Mouse (Mus musculus) MEL (cell line): ENCODE results near the gene Gclc. TPM values are rescaled to one million over a fixed set of nuclear protein-coding genes. Genes with fewer than 3 reads are reported as not detected.

ENCODE experiments used
- DNase-seq: peaks from one replicate; pipeline ENCODE4 v3.0.0; 2011; ENCODE audit warnings: low read depth, low spot score
- H3K27ac ChIP-seq: 2 replicates; pipeline ENCODE4 v1.5.1; 2012; ENCODE audit warnings: low read depth, mild to moderate bottlenecking, control low read depth, low read length, moderate library complexity; ENCODE audit not compliant: control insufficient read depth
- H3K27me3 ChIP-seq, 2 experiments: fragments of 150-350 bp in 1 of 2; sonication (generic) in 1 of 2; 2 replicates each; pipeline ENCODE4 v1.6.1; 2012; ENCODE audit warnings: low read length in 2 of 2, mild to moderate bottlenecking in 2 of 2, improper control_type of control experiment in 1 of 2, moderate library complexity in 1 of 2; ENCODE audit not compliant: insufficient read depth in 2 of 2, control insufficient read depth in 1 of 2
- H3K36me3 ChIP-seq, 2 experiments: 2 replicates each; pipeline ENCODE4 v1.6.1; 2012 to 2014; ENCODE audit warnings: low read length in 2 of 2, improper control_type of control experiment in 1 of 2, inconsistent platforms in 1 of 2, mild to moderate bottlenecking in 1 of 2; ENCODE audit not compliant: insufficient read depth in 2 of 2, control insufficient read depth in 1 of 2
- H3K4me1 ChIP-seq, 2 experiments: fragments of 150-350 bp in 1 of 2; sonication (generic) in 1 of 2; 2 replicates each; pipeline ENCODE4 v1.6.1; 2012; ENCODE audit warnings: low read length in 2 of 2, improper control_type of control experiment in 1 of 2, mild to moderate bottlenecking in 1 of 2; ENCODE audit not compliant: insufficient read depth in 2 of 2, control insufficient read depth in 1 of 2
- H3K4me3 ChIP-seq, 2 experiments: fragments of 150-350 bp in 1 of 2; sonication (generic) in 1 of 2; 2 replicates each; pipeline ENCODE4 v1.5.1; 2012; ENCODE audit warnings: low read depth in 2 of 2, low read length in 2 of 2, mild to moderate bottlenecking in 2 of 2, moderate library complexity in 2 of 2, control low read depth in 1 of 2, improper control_type of control experiment in 1 of 2; ENCODE audit not compliant: control insufficient read depth in 1 of 2, insufficient read depth in 1 of 2
- H3K79me2 ChIP-seq: 2 replicates; pipeline ENCODE4 v1.6.1; 2012; ENCODE audit warnings: mild to moderate bottlenecking, low read length, moderate library complexity; ENCODE audit not compliant: control insufficient read depth, poor library complexity, insufficient read depth
- H3K9ac ChIP-seq: 2 replicates; pipeline ENCODE4 v1.6.1; 2012; ENCODE audit warnings: low read depth, mild to moderate bottlenecking, control low read depth, low read length, moderate library complexity; ENCODE audit not compliant: control insufficient read depth, poor library complexity, severe bottlenecking
- H3K9me3 ChIP-seq: fragments of 150-350 bp; sonication (generic); replicated peaks from 2 replicates; pipeline ENCODE4 v1.6.1; 2012; ENCODE audit warnings: mild to moderate bottlenecking, low read length, improper control_type of control experiment, moderate library complexity; ENCODE audit not compliant: insufficient read depth
- BHLHE40 ChIP-seq: IDR thresholded peaks from 2 replicates; pipeline ENCODE4 v1.6.1; 2012; ENCODE audit warnings: low read depth, mild to moderate bottlenecking, inconsistent platforms, low read length, improper control_type of control experiment, borderline replicate concordance
- CHD1 ChIP-seq: IDR thresholded peaks from 2 replicates; pipeline ENCODE4 v1.6.1; 2012; ENCODE audit warnings: low read depth, mild to moderate bottlenecking, inconsistent platforms, low read length, improper control_type of control experiment
- E2F4 ChIP-seq: IDR thresholded peaks from 2 replicates; pipeline ENCODE4 v1.6.1; 2011; ENCODE audit warnings: low read depth, low read length, improper control_type of control experiment, borderline replicate concordance
- EP300 ChIP-seq, 2 experiments: IDR thresholded peaks; 2 replicates each; pipeline ENCODE4 v1.6.1; 2011; ENCODE audit warnings: improper control_type of control experiment in 2 of 2, low read length in 2 of 2, low read depth in 1 of 2, mild to moderate bottlenecking in 1 of 2
- GABPA ChIP-seq: IDR thresholded peaks from 2 replicates; pipeline ENCODE4 v1.6.1; 2012; ENCODE audit warnings: low read depth, mild to moderate bottlenecking, inconsistent platforms, low read length, improper control_type of control experiment, moderate library complexity
- GATA1 ChIP-seq: IDR thresholded peaks from 2 replicates; pipeline ENCODE4 v1.6.1; 2011; ENCODE audit warnings: low read depth, low read length, improper control_type of control experiment
- JUND ChIP-seq: IDR thresholded peaks from 2 replicates; pipeline ENCODE4 v1.6.1; 2011; ENCODE audit warnings: low read depth, mild to moderate bottlenecking, improper control_type of control experiment, low read length
- MAZ ChIP-seq: IDR thresholded peaks from 2 replicates; pipeline ENCODE4 v1.6.1; 2012; ENCODE audit warnings: low read depth, mild to moderate bottlenecking, inconsistent platforms, low read length, improper control_type of control experiment
- MEF2A ChIP-seq: IDR thresholded peaks from 2 replicates; pipeline ENCODE4 v1.6.1; 2014; ENCODE audit warnings: low read depth, mild to moderate bottlenecking, inconsistent platforms, low read length, improper control_type of control experiment; ENCODE audit not compliant: poor library complexity, insufficient replicate concordance, severe bottlenecking; ENCODE audit errors: extremely low read depth
- MXI1 ChIP-seq: IDR thresholded peaks from 2 replicates; pipeline ENCODE4 v1.6.1; 2011; ENCODE audit warnings: mild to moderate bottlenecking, low read depth, low read length, improper control_type of control experiment
- MYB ChIP-seq: IDR thresholded peaks from 2 replicates; pipeline ENCODE4 v1.6.1; 2011; ENCODE audit warnings: mild to moderate bottlenecking, low read depth, low read length, improper control_type of control experiment
- MYC ChIP-seq: IDR thresholded peaks from 2 replicates; pipeline ENCODE4 v1.6.1; 2011; ENCODE audit warnings: low read depth, mild to moderate bottlenecking, low read length, improper control_type of control experiment, moderate library complexity
- NELFE ChIP-seq: IDR thresholded peaks from 2 replicates; pipeline ENCODE4 v1.6.1; 2011; ENCODE audit warnings: low read depth, low read length, improper control_type of control experiment
- POLR2A ChIP-seq, 2 experiments: IDR thresholded peaks; 2 replicates each; pipeline ENCODE4 v1.6.1; 2011 to 2012; ENCODE audit warnings: low read length in 2 of 2, mild to moderate bottlenecking in 2 of 2, control low read depth in 1 of 2, improper control_type of control experiment in 1 of 2, low read depth in 1 of 2, moderate library complexity in 1 of 2; ENCODE audit not compliant: control insufficient read depth in 1 of 2, insufficient read depth in 1 of 2, poor library complexity in 1 of 2
- POLR2AphosphoS5 ChIP-seq: IDR thresholded peaks from 2 replicates; pipeline ENCODE4 v1.6.1; 2012; ENCODE audit warnings: low read depth, borderline replicate concordance, mild to moderate bottlenecking, inconsistent platforms, low read length, moderate library complexity, mixed read lengths
- RCOR1 ChIP-seq: IDR thresholded peaks from 2 replicates; pipeline ENCODE4 v1.6.1; 2012; ENCODE audit warnings: low read depth, mild to moderate bottlenecking, inconsistent platforms, low read length, improper control_type of control experiment
- SMC3 ChIP-seq: IDR thresholded peaks from 2 replicates; pipeline ENCODE4 v1.6.1; 2011; ENCODE audit warnings: low read depth, low read length, improper control_type of control experiment
- TAL1 ChIP-seq: IDR thresholded peaks from 2 replicates; pipeline ENCODE4 v1.6.1; 2012; ENCODE audit warnings: mild to moderate bottlenecking, inconsistent platforms, low read length, moderate library complexity, mixed read lengths
- TBP ChIP-seq: IDR thresholded peaks from 2 replicates; pipeline ENCODE4 v1.8.0; 2011; ENCODE audit warnings: low read depth, low read length, improper control_type of control experiment
- UBTF ChIP-seq: IDR thresholded peaks from 2 replicates; pipeline ENCODE4 v1.6.1; 2012; ENCODE audit warnings: low read depth, mild to moderate bottlenecking, inconsistent platforms, low read length, improper control_type of control experiment, moderate library complexity, borderline replicate concordance; ENCODE audit not compliant: insufficient read depth
- ZKSCAN1 ChIP-seq: IDR thresholded peaks from 2 replicates; pipeline ENCODE4 v1.6.1; 2012; ENCODE audit warnings: low read depth, mild to moderate bottlenecking, inconsistent platforms, low read length, improper control_type of control experiment, moderate library complexity
- ZNF384 ChIP-seq: IDR thresholded peaks from 2 replicates; pipeline ENCODE4 v1.6.1; 2012; ENCODE audit warnings: low read depth, mild to moderate bottlenecking, inconsistent platforms, low read length, improper control_type of control experiment
- polyA plus RNA-seq, 2 experiments: library from polyadenylated mRNA; stranded (reverse) in 1 of 2; unstranded in 1 of 2; fragments of >175 nt in 1 of 2; fragments of >200 nt in 1 of 2; gene quantifications; 2 replicates each; pipeline versions ENCODE4 v1.2.1 to v1.2.4; 2012; ENCODE audit warnings: low replicate concordance in 2 of 2, low read depth in 1 of 2; ENCODE audit not compliant: insufficient read length in 2 of 2, insufficient read depth in 1 of 2, missing spikeins in 1 of 2
- total RNA-seq: library from RNA; depleted of rRNA; stranded (reverse); fragments of 300-350 nt; gene quantifications from 2 replicates; pipeline ENCODE4 v1.2.3, GENCODE M21; 2012

Gene Gclc
- total and polyA plus RNA-seq, 3 experiments = 22.6 to 84.8 (median 50.4) TPM

DNA sequence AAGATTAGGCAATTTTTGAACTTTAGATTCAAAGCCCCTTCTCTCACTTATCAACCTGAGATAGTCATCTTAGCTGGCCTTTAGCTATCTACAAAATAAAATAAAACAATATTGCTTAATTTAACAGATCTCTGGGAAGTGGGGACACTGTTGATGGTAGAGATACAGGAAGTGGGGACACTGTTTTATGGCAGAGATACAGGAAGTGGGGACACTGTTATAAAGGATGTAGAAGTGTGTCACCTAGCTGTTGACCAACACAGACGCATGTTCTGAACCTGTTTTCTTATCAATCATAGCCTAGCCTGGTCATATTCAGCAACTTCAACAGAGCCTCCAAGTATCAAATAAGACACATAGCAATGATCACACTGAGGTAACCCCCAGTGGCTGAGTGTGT, 38.3 kb upstream of the Gclc start:
- no peak for DNase-seq
- Histone ChIP-seq H3K4me3 (no peak overlapping the region), H3K27ac (no peak overlapping the region), H3K79me2 (no peaks in the 10 kb centered on the region), H3K9ac (no peak overlapping the region), H3K36me3 (peaks cover 0 to 2% of the 10 kb centered on the region in 2 experiments; a peak in 1 of 4 replicates), H3K9me3 (no peaks in the 10 kb centered on the region), H3K4me1 (no peaks in the 10 kb centered on the region), H3K27me3 (peaks cover 2 to 4% of the 10 kb centered on the region in 2 experiments; a peak in 3 of 4 replicates)
- TF ChIP-seq CHD1 (no peak), MAZ (no peak), RCOR1 (no peak), POLR2A (IDR thresholded peaks at IDR 0.05; ENCODE audit: control insufficient read depth in 1 of 2, insufficient read depth in 1 of 2, low read depth in 1 of 2, low read length in 2 of 2, poor library complexity in 1 of 2) (no peak), NELFE (no peak), UBTF (no peak), POLR2AphosphoS5 (no peak)

DNA sequence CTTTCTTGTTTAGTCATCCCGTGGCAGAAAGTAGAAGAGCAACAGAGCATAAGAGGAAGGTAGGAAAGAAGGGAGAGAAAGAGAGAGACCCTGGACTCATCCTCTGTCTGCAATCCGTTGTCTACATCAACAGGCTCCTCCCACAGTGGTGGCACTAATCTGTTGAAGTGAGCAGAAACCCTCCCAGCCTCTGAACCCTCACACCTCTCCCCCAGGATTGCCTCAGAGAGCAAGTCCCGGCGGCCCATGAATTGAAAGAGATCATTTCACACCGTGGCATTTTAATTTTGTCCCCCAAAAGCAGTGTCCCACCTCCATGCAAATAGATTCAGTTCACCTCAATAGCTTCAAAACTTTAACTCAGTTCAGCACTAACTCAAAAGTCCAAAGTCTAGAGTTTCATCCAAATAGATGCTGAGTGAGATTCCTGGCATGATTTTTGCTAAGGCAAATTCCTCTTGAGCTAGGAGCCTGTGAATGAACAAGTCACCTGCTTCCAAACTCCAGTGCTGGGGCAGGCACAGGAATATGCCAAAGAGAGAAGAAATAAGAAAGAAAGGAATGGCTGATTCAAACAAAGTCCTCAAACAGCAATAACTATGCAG, 36.4 kb upstream of the Gclc start:
- no peak for TF ChIP-seq TAL1
- TF ChIP-seq ZKSCAN1 = no peak
- TF ChIP-seq JUND = no peak
- TF ChIP-seq GABPA = no peak
- TF ChIP-seq EP300 (IDR thresholded peaks at IDR 0.05; ENCODE audit: low read depth in 1 of 2, low read length in 2 of 2) = no peak
- no peak for TF ChIP-seq GATA1
- no peak for TF ChIP-seq MEF2A
- no peak for TF ChIP-seq RCOR1
- no peak for TF ChIP-seq MAZ
- no peak for TF ChIP-seq ZNF384
- TF ChIP-seq MXI1 = no peak
- no peak for TF ChIP-seq BHLHE40
- no peak for TF ChIP-seq CHD1
- TF ChIP-seq SMC3 = no peak
- no peak for TF ChIP-seq TBP
- TF ChIP-seq MYB = no peak
- TF ChIP-seq MYC = no peak
- no peak for TF ChIP-seq E2F4
- no peaks in the 10 kb centered on the region for H3K79me2 ChIP-seq
- H3K27me3 ChIP-seq = peaks cover 4 to 7% of the 10 kb centered on the region in 2 experiments; a peak in 3 of 4 replicates
- DNase-seq = no peak
- peaks cover 0 to 2% of the 10 kb centered on the region in 2 experiments; a peak in 1 of 4 replicates for H3K36me3 ChIP-seq
- H3K4me3 ChIP-seq = no peak overlapping the region
- H3K9ac ChIP-seq = no peak overlapping the region
- no peaks in the 10 kb centered on the region for H3K9me3 ChIP-seq
- H3K4me1 ChIP-seq = no peaks in the 10 kb centered on the region
- H3K27ac ChIP-seq = no peak overlapping the region
